In the genomic region with DNA sequence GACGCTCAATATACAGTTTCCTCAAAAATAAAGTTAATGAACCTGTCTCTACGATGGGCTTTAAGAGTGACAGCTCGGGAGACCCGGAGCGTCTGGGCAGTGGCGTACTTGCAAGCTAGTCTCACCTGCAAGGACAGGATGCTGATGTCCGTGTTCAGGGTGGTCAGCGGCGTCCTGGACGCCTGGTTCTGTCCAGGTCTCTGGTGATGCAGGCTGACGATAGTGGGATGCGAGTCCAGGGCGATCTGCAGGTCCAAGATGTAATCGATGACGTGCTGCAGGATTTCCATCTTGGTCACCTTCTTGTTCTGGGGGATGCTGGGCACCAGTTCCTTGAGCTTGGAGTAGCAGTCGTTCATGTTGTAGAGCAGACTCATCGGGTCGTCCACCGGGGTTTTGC, we compare ENCODE assay signal across 8 mouse cellular contexts. TPM values are rescaled to one million over a fixed set of nuclear protein-coding genes. Genes with fewer than 3 reads are reported as not detected.
A peak's percentile ranks its signal among the peaks of the same experiment; 100 is the strongest.
DNase-seq lines count a peak whose midpoint lies in the region; ATAC-seq and TF ChIP-seq lines count a peak whose summit lies in the region.

No protein-coding gene starts in this region.

- under 1% methylated on average over 19 of the region's 19 CpGs for WGBS in heart, embryonic 11.5 days (ENCODE audit: insufficient replicate concordance)
- WGBS in forebrain, embryonic 15.5 days = under 1% methylated on average over 19 of the region's 19 CpGs
- WGBS in liver, embryonic 16.5 days (ENCODE audit: insufficient replicate concordance) = under 1% methylated on average over 19 of the region's 19 CpGs

- no peaks in the 10 kb centered on the region; the same call in 1 of the 2 replicates for H3K36me3 ChIP-seq in heart, embryonic 11.5 days (ENCODE audit: control insufficient read depth, insufficient read depth, low read length)
- no peaks in the 10 kb centered on the region for H3K36me3 ChIP-seq in E14TG2a.4 (ENCODE audit: insufficient read depth, low read length)
- H3K36me3 ChIP-seq in forebrain, embryonic 15.5 days = no peaks in the 10 kb centered on the region
- H3K36me3 ChIP-seq in liver, embryonic 16.5 days (ENCODE audit: control insufficient read depth, insufficient read depth) = no peaks in the 10 kb centered on the region

- peak overlapping the region; percentile 90 for H3K4me2 ChIP-seq in heart, embryonic 11.5 days
- peak overlapping the region; percentile 95 for H3K4me2 ChIP-seq in forebrain, embryonic 15.5 days (replicated peaks)
- H3K4me2 ChIP-seq in liver, embryonic 16.5 days (ENCODE audit: low read depth, low read length) = peak overlapping the region; percentile 70

- H3K4me1 ChIP-seq in heart, embryonic 11.5 days (ENCODE audit: control insufficient read depth, insufficient read depth, low read length) = peaks cover 27% of the 10 kb centered on the region; the same call in 1 of the 2 replicates
- peaks cover 58% of the 10 kb centered on the region for H3K4me1 ChIP-seq in E14TG2a.4 (replicated peaks; ENCODE audit: low read depth, low read length)
- H3K4me1 ChIP-seq in forebrain, embryonic 15.5 days = peaks cover 54% of the 10 kb centered on the region
- no peaks in the 10 kb centered on the region; the same call in none of the 2 replicates for H3K4me1 ChIP-seq in liver, embryonic 16.5 days (ENCODE audit: control insufficient read depth, low read depth, low read length)

- TF ChIP-seq CTCF in E14TG2a.4 (conservative IDR thresholded peaks at IDR 0.05; ENCODE audit: low read length) = no peak

- intact Hi-C loops in gastrocnemius, postnatal 36 days (cut with DNase I) = loop anchor here (10.0 kb wide), 2 partner anchors 769 to 979 kb away; no protein-coding TSS in a partner anchor

- H3K27me3 ChIP-seq in heart, embryonic 11.5 days (ENCODE audit: control insufficient read depth, insufficient read depth, low read length) = no peaks in the 10 kb centered on the region
- peaks cover 34% of the 10 kb centered on the region for H3K27me3 ChIP-seq in E14TG2a.4 (ENCODE audit: insufficient read depth, low read length)
- 0 out of 2 replicates have a peak, but pooled peaks cover 3% of the 10 kb centered on the region for H3K27me3 ChIP-seq in forebrain, embryonic 15.5 days
- H3K27me3 ChIP-seq in liver, embryonic 16.5 days (ENCODE audit: control insufficient read depth, insufficient read depth, low read depth, low read length) = peaks cover 76% of the 10 kb centered on the region

- DNase-seq in heart, postnatal 4 days = no peak
- DNase-seq in embryo, embryonic 11 days = no peak
- DNase-seq in gastrocnemius, postnatal 36 days = no peak
- DNase-seq in kidney, adult 9 months = no peak

- peak overlapping the region; percentile 74 for H3K9ac ChIP-seq in heart, embryonic 11.5 days (ENCODE audit: low read depth, low read length)
- H3K9ac ChIP-seq in forebrain, embryonic 15.5 days (replicated peaks) = peak overlapping the region; percentile 84
- H3K9ac ChIP-seq in liver, embryonic 16.5 days (ENCODE audit: low read depth, low read length) = peak overlapping the region; percentile 63

- H3K27ac ChIP-seq in heart, embryonic 11.5 days (ENCODE audit: low read depth, low read length) = peak overlapping the region; percentile 86
- H3K27ac ChIP-seq in forebrain, embryonic 15.5 days (replicated peaks) = peak overlapping the region; percentile 80
- peak overlapping the region; percentile 45; the same call in 1 of the 2 replicates for H3K27ac ChIP-seq in liver, embryonic 16.5 days (ENCODE audit: low read length)

- peak overlapping the region; percentile 74 for H3K4me3 ChIP-seq in heart, embryonic 11.5 days (ENCODE audit: low read depth, low read length)
- H3K4me3 ChIP-seq in E14TG2a.4 (replicated peaks; ENCODE audit: low read length) = peak overlapping the region; percentile 87
- peak overlapping the region; percentile 85 for H3K4me3 ChIP-seq in forebrain, embryonic 15.5 days
- H3K4me3 ChIP-seq in liver, embryonic 16.5 days (ENCODE audit: low read depth, low read length) = peak overlapping the region; percentile 67

- no peak for ATAC-seq in heart, embryonic 11.5 days (replicated peaks; ENCODE audit: insufficient number of reproducible peaks, low FRiP score, low TSS enrichment)
- ATAC-seq in forebrain, embryonic 15.5 days (replicated peaks) = peak; percentile 2
- ATAC-seq in liver, embryonic 16.5 days (ENCODE audit: low read depth) = no peak

- no peaks in the 10 kb centered on the region for H3K9me3 ChIP-seq in heart, embryonic 11.5 days (replicated peaks; ENCODE audit: control insufficient read depth, low read length)
- H3K9me3 ChIP-seq in E14TG2a.4 (ENCODE audit: low read length) = no peaks in the 10 kb centered on the region
- no peaks in the 10 kb centered on the region for H3K9me3 ChIP-seq in forebrain, embryonic 15.5 days
- H3K9me3 ChIP-seq in liver, embryonic 16.5 days (replicated peaks; ENCODE audit: control insufficient read depth, low read length) = no peaks in the 10 kb centered on the region

RNA-seq across cellular contexts. Expression of a gene that starts 1.4 kb away (rescaled TPM):
- 511 and 550 TPM in 2 replicates for polyA plus RNA-seq in heart, embryonic 11.5 days (2014; fragmentation: Nextera tagmentation; extraction: Ambion mirVana)
- total RNA-seq in heart, postnatal 4 days (2021) = 10 to 100 TPM; 35.5 to 38.2 TPM
- 509 and 581 TPM in 2 replicates for polyA plus RNA-seq in forebrain, embryonic 15.5 days (2015; fragmentation: Nextera tagmentation; extraction: Ambion mirVana)
- polyA plus RNA-seq in liver, embryonic 16.5 days (2015; fragmentation: Nextera tagmentation; extraction: Ambion mirVana) = 127 and 140 TPM in 2 replicates
- total RNA-seq in gastrocnemius, postnatal 36 days (2021) = 1 to 10 TPM; 2.6 to 2.9 TPM
